Mouse (Mus musculus) hindbrain, embryonic 16.5 days (tissue): Measurements from ENCODE around the gene Cdkn1b. TPM values are rescaled to one million over a fixed set of nuclear protein-coding genes. Genes with fewer than 3 reads are reported as not detected.
A peak's percentile ranks its signal among the peaks of the same experiment; 100 is the strongest.

Experiments used
- ATAC-seq: fragments of 200-750 bp; cut with Nextera tagmentation; 2 replicates; pipeline ENCODE4 v1.8.0; 2017; ENCODE audit warnings: moderate TSS enrichment, moderate library complexity
- H3K27ac ChIP-seq: fragments of 300-500 bp; sonication (generic); 2 replicates; pipeline ENCODE4 v1.5.1; 2014; ENCODE audit warnings: low read depth, mild to moderate bottlenecking, control low read depth, low read length, moderate library complexity
- H3K27me3 ChIP-seq: fragments of 300-500 bp; sonication (generic); replicated peaks from 2 replicates; pipeline ENCODE4 v1.6.1; 2014; ENCODE audit warnings: low read length; ENCODE audit not compliant: control insufficient read depth, insufficient read depth
- H3K36me3 ChIP-seq: fragments of 300-500 bp; sonication (generic); 2 replicates; pipeline ENCODE4 v1.6.1; 2014; ENCODE audit warnings: mild to moderate bottlenecking, low read length, moderate library complexity, mixed read lengths; ENCODE audit not compliant: control insufficient read depth, insufficient read depth
- H3K4me1 ChIP-seq: fragments of 300-500 bp; sonication (generic); 2 replicates; pipeline ENCODE4 v1.6.1; 2014; ENCODE audit warnings: low read depth, low read length; ENCODE audit not compliant: control insufficient read depth, insufficient read depth
- H3K4me2 ChIP-seq: fragments of 300-500 bp; sonication (generic); 2 replicates; pipeline ENCODE4 v1.6.1; 2014; ENCODE audit warnings: mild to moderate bottlenecking, low read length, control low read depth, moderate library complexity
- H3K4me3 ChIP-seq: fragments of 300-500 bp; sonication (generic); 2 replicates; pipeline ENCODE4 v1.5.1; 2014; ENCODE audit warnings: mild to moderate bottlenecking, low read length, control low read depth, moderate library complexity
- H3K9ac ChIP-seq: fragments of 300-500 bp; sonication (generic); 2 replicates; pipeline ENCODE4 v1.6.1; 2014; ENCODE audit warnings: low read depth, mild to moderate bottlenecking, control low read depth, low read length, moderate library complexity
- H3K9me3 ChIP-seq: fragments of 300-500 bp; sonication (generic); 2 replicates; pipeline ENCODE4 v1.6.1; 2014; ENCODE audit warnings: mild to moderate bottlenecking, low read length, moderate library complexity; ENCODE audit not compliant: control insufficient read depth
- WGBS: fragments of 180-500 bp; shearing (Covaris S2); extraction: QIAGEN DNeasy Blood & Tissue Kit; methylation state at CpG from one replicate; pipeline ENCODE4 v1.1.7; 2014; 5-methylcytosine and 5-hydroxymethylcytosine counted together
- polyA plus RNA-seq: library from polyadenylated mRNA; unstranded; fragments of >200 nt; fragmentation: Nextera tagmentation; extraction: Ambion mirVana; gene quantifications from 2 replicates; pipeline ENCODE4 v1.2.1, GENCODE M21; 2015

Cdkn1b gene
- polyA plus RNA-seq, 1 experiment from 2014 or later: 12.6 TPM

DNA sequence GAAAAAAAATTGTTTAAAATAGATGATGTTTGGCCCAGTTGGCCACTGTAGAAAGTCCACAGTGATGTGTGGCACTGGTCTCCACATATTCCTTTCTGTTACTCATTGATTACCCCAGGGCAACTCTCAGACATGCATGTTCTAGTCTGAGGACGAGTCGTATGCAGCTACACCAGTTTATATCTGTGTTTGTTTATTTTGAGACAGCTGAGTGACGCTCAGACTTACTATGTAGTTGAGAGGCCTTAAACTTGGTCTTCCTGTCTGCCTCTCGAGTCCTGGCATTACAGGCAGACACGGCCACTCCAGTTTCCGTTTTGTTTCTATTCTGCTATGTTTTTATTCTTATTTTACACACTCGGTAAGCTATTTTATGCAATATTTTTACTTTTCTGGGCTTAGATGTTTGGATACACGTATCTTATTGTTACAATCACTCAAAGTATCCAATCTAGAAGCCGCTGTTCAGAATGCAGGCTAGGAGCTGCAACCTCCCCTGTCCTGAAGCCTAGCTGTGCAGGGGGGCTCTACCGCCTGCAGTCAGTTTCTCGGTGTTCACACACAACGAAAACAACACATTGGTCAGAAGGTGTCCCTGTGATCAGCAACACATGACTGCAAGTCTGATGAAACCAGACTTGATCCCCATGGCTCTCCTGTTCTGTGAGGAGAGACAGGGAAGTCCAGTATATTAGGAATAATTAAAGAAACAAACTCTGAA is 12.4 kb downstream of the Cdkn1b start:
- WGBS: 74% methylated on average over 12 of the region's 12 CpGs
- H3K4me2 ChIP-seq: no peak overlapping the region
- no peaks in the 10 kb centered on the region for H3K9me3 ChIP-seq
- no peak overlapping the region for H3K4me3 ChIP-seq
- no peak overlapping the region for H3K27ac ChIP-seq
- no peak for ATAC-seq
- no peak overlapping the region for H3K9ac ChIP-seq
- H3K36me3 ChIP-seq: no peaks in the 10 kb centered on the region
- 0 out of 2 replicates have a peak, but pooled peaks cover under 1% of the 10 kb centered on the region for H3K4me1 ChIP-seq
- H3K27me3 ChIP-seq: no peaks in the 10 kb centered on the region

DNA sequence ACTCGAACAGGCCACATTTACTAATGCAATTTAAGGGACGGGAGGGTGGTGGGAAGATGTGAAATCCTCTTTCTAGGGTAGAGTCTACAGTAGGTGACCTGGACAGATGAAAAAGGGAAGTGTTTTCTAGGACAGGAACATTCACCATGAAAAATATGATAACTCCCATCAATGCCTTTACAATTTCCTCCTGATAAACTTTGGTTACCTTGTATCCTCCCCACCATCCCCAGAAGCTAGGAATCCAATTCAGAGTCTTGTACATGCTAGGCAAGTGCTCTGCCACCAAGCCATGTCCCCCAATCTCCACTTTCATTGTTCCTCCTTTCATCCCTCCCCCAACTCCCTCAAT is 13.0 kb downstream of the Cdkn1b start:
- Histone ChIP-seq H3K4me3 (no peak overlapping the region), H3K9ac (no peak overlapping the region), H3K4me1 (no peaks in the 10 kb centered on the region), H3K27ac (no peak overlapping the region), H3K9me3 (no peaks in the 10 kb centered on the region), H3K4me2 (no peak overlapping the region), H3K36me3 (no peaks in the 10 kb centered on the region), H3K27me3 (no peaks in the 10 kb centered on the region)
- no peak for ATAC-seq
- 89% methylated on average over 2 of the region's 2 CpGs for WGBS

DNA sequence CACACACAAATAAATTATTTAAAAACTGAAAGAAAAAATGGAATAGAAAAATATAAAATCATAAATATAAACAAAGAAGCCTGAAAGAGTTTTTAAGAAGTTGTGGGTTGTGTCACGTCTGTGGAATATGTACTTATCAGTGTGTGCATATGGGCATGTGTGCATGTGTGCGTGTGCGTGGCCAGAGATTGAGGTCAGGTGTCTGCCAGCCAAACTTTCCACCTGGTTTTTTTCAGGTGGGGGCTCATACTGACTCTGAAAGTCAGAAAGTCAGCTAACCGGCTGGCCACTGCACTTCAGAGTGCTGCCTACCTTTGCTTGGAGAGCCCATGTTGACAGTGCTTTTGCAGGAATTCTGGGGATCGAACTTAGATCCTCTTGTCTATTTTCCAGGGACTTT is 14.1 kb downstream of the Cdkn1b start:
- H3K9me3 ChIP-seq: no peaks in the 10 kb centered on the region
- no peaks in the 10 kb centered on the region for H3K36me3 ChIP-seq
- no peak overlapping the region for H3K9ac ChIP-seq
- H3K4me1 ChIP-seq: no peaks in the 10 kb centered on the region
- no peaks in the 10 kb centered on the region for H3K27me3 ChIP-seq
- 93% methylated on average over 5 of the region's 5 CpGs for WGBS
- ATAC-seq: no peak
- no peak overlapping the region for H3K4me3 ChIP-seq
- H3K4me2 ChIP-seq: no peak overlapping the region
- H3K27ac ChIP-seq: no peak overlapping the region

DNA sequence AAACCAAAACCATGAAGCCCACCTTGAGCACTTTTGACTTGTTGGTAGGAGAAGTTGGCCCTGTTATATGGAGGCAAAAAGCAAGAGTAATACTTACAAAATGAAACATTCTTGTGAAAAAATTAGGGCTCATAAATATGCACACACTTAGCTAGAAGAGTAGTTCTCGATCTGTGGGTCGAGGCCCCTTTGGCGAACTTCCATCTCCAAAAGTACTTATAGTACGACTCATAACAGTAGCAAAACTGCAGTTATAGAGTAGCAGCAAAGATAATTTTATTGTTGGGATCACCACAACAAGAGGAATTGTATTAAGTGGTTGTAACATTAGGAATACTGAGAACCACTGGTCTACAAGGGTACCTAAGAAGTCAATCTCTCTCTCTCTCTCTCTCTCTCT is 19.6 kb downstream of the Cdkn1b start:
- no peaks in the 10 kb centered on the region for H3K27me3 ChIP-seq
- no peaks in the 10 kb centered on the region for H3K9me3 ChIP-seq
- no peak overlapping the region for H3K4me2 ChIP-seq
- H3K36me3 ChIP-seq: no peaks in the 10 kb centered on the region
- ATAC-seq: no peak
- H3K27ac ChIP-seq: no peak overlapping the region
- WGBS: 95% methylated on average over 4 of the region's 4 CpGs
- H3K4me1 ChIP-seq: no peaks in the 10 kb centered on the region
- no peak overlapping the region for H3K4me3 ChIP-seq
- H3K9ac ChIP-seq: no peak overlapping the region

DNA sequence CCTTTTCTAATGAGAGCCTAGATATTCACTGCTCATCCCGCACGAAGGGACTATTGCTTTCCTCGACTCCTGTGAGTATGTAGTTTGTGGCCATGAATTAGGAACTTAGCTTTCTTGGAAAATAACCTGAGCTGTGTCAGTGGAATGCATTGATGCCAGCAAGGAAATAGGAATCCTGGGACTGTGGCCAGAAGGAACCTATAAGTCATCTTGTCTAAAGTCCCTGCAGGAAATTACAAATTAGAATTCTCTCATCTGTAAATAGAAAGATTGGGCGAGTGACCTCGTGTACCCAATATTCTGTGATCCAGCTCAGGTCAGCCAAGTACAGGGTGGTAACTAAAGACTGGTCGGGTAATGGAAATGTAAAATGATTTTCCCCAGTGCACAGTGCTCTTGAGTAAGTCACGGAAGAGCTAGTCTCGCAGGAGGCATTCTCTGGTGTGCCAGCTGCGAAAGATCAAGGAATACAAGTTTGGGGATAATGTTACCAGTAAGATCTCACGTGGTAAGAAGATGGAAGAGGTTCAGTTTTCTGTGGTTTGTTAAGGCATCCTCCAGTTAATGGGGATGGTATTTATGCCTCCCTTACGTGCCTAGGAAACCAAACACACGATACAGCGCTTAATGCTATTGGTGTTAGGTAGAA is 23.7 kb downstream of the Cdkn1b start:
- Histone ChIP-seq H3K9ac (no peak overlapping the region), H3K27ac (no peak overlapping the region), H3K4me1 (no peaks in the 10 kb centered on the region), H3K4me3 (no peak overlapping the region), H3K36me3 (no peaks in the 10 kb centered on the region), H3K27me3 (no peaks in the 10 kb centered on the region), H3K9me3 (no peaks in the 10 kb centered on the region), H3K4me2 (no peak overlapping the region)
- 79% methylated on average over 13 of the region's 13 CpGs for WGBS
- no peak for ATAC-seq

DNA sequence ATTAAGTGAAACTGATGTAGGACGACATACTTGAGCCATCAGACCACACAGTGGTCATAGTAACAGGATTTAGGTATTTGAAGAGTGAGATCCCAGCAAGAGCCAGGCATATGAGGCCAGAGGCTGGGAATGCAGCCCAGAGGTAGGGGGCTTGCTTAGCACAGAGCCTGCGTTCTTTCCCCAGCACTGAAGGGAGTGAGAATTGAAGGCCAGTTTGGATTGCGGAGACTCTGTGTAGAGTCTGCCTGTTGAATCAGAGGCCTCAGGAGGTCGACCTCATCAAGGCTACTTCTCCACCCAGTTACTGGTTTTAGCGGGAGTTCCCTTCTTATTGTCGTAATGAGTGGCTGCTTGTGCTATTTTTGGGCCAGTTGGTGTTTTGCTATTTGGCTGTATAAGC is 25.9 kb downstream of the Cdkn1b start:
- Histone ChIP-seq H3K4me3 (no peak overlapping the region), H3K27ac (no peak overlapping the region), H3K4me2 (no peak overlapping the region), H3K4me1 (no peaks in the 10 kb centered on the region), H3K9me3 (no peaks in the 10 kb centered on the region), H3K36me3 (no peaks in the 10 kb centered on the region), H3K27me3 (no peaks in the 10 kb centered on the region), H3K9ac (no peak overlapping the region)
- WGBS: 74% methylated on average over 6 of the region's 6 CpGs
- no peak for ATAC-seq

DNA sequence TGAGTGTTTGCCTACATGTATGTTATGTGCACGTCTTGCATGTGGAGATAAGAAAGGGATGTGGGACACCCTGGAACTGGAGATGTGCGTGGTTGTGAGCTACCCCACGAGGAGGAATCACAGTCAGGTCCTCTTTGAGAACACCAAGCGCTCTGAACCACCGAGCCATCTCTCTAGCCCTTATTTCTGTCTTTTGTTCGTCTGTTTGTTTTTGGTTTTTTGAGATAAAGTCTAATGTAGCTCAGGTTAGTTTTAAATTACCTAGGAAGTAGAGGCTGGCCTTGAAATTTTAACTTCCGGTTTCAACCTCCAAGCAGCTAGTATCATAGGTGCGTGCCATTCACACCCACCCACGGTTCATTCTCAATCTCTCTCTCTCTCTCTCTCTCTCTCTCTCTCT is 26.7 kb downstream of the Cdkn1b start:
- H3K4me2 ChIP-seq: no peak overlapping the region
- 86% methylated on average over 9 of the region's 9 CpGs for WGBS
- no peak overlapping the region for H3K4me3 ChIP-seq

DNA sequence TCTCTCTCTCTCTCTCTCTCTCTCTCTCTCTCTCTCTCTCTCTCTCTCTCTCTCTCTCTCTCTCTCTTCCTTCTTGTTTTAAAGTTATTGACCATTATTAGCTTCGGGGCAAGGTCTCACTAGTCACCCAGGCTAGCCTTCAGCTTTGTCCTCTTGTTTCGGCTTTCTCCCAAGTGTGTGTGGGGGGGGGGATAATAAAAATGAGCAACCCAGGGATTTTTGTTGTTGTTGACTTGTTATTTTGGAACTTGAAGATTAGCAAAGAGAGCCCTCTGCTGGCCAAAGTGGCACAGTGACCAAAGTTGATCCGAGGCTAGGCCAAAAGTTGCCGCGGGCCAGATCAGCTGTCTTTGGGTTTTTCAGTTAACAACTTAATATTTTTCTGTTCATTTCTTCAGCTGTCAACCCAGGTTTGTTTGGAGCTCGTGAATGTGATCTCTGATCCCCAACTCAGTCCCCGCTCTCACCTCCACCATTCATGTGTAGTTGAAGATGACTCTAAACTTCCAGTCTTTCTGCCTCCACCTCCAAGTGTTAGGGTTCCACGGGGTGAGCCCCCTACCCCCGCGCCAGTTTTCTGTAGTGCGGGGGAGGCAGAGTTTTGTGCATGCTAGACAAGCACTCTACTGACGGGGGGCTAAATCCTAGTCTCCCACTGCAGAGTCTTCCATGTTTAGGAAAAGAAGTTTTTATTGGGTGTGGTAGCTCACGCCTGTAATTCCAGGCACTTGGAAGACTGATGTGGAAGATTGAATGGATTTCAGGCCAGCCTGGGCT is 27.3 kb downstream of the Cdkn1b start:
- ATAC-seq: peak; percentile 27; the same call in 1 of the 2 replicates
- H3K27ac ChIP-seq: no peak overlapping the region
- H3K4me1 ChIP-seq: no peaks in the 10 kb centered on the region
- H3K9me3 ChIP-seq: no peaks in the 10 kb centered on the region
- no peak overlapping the region for H3K4me2 ChIP-seq
- H3K36me3 ChIP-seq: no peaks in the 10 kb centered on the region
- WGBS: 49% methylated on average over 13 of the region's 13 CpGs
- no peak overlapping the region for H3K9ac ChIP-seq
- H3K4me3 ChIP-seq: no peak overlapping the region
- H3K27me3 ChIP-seq: no peaks in the 10 kb centered on the region

More for the DNA sequence above, 26.7 kb downstream of the Cdkn1b start:
- Histone ChIP-seq H3K4me1 (no peaks in the 10 kb centered on the region), H3K9me3 (no peaks in the 10 kb centered on the region), H3K27me3 (no peaks in the 10 kb centered on the region), H3K27ac (no peak overlapping the region), H3K9ac (no peak overlapping the region), H3K36me3 (no peaks in the 10 kb centered on the region)
- ATAC-seq: no peak

DNA sequence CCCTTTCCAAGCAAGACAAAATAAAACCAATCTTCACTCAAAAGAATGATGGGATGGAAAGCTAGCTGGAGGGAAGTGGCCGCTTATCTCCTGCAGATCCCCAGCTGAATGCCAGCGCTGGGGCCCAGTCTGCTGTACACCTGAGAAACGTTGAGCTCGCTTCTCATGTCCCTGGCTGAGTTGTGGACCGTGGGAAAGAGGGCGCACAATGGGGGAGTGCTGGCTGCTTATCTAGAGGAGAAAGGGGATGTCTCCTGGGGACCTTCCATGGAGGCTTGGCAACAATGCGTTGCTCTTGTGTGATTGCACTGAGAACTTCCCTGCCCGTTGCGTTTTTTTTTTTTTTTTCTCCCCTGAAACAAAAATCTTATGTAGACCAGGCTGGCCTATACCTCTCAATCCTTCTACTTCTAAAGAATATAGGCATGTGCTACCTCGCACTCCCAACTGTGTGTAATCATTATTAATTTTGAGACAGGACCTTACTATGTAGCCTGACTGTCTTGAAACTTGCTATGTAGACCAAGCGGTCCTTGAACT is 28.4 kb downstream of the Cdkn1b start:
- Histone ChIP-seq H3K27me3 (no peaks in the 10 kb centered on the region), H3K36me3 (no peaks in the 10 kb centered on the region), H3K27ac (no peak overlapping the region), H3K9me3 (no peaks in the 10 kb centered on the region), H3K4me1 (no peaks in the 10 kb centered on the region), H3K9ac (no peak overlapping the region), H3K4me3 (no peak overlapping the region), H3K4me2 (no peak overlapping the region)
- no peak for ATAC-seq
- WGBS: 70% methylated on average over 11 of the region's 11 CpGs
